Mouse (Mus musculus) MEL (cell line): ENCODE data around the gene Slc1a4. TPM values are rescaled to one million over a fixed set of nuclear protein-coding genes. Genes with fewer than 3 reads are reported as not detected.

Source experiments
- DNase-seq: peaks from one replicate; pipeline ENCODE4 v3.0.0; 2011; ENCODE audit warnings: low read depth, low spot score
- H3K27ac ChIP-seq: 2 replicates; pipeline ENCODE4 v1.5.1; 2012; ENCODE audit warnings: low read depth, mild to moderate bottlenecking, control low read depth, low read length, moderate library complexity; ENCODE audit not compliant: control insufficient read depth
- H3K27me3 ChIP-seq, 2 experiments: fragments of 150-350 bp in 1 of 2; sonication (generic) in 1 of 2; 2 replicates each; pipeline ENCODE4 v1.6.1; 2012; ENCODE audit warnings: low read length in 2 of 2, mild to moderate bottlenecking in 2 of 2, improper control_type of control experiment in 1 of 2, moderate library complexity in 1 of 2; ENCODE audit not compliant: insufficient read depth in 2 of 2, control insufficient read depth in 1 of 2
- H3K36me3 ChIP-seq, 2 experiments: 2 replicates each; pipeline ENCODE4 v1.6.1; 2012 to 2014; ENCODE audit warnings: low read length in 2 of 2, improper control_type of control experiment in 1 of 2, inconsistent platforms in 1 of 2, mild to moderate bottlenecking in 1 of 2; ENCODE audit not compliant: insufficient read depth in 2 of 2, control insufficient read depth in 1 of 2
- H3K4me1 ChIP-seq, 2 experiments: fragments of 150-350 bp in 1 of 2; sonication (generic) in 1 of 2; 2 replicates each; pipeline ENCODE4 v1.6.1; 2012; ENCODE audit warnings: low read length in 2 of 2, improper control_type of control experiment in 1 of 2, mild to moderate bottlenecking in 1 of 2; ENCODE audit not compliant: insufficient read depth in 2 of 2, control insufficient read depth in 1 of 2
- H3K4me3 ChIP-seq, 2 experiments: fragments of 150-350 bp in 1 of 2; sonication (generic) in 1 of 2; 2 replicates each; pipeline ENCODE4 v1.5.1; 2012; ENCODE audit warnings: low read depth in 2 of 2, low read length in 2 of 2, mild to moderate bottlenecking in 2 of 2, moderate library complexity in 2 of 2, control low read depth in 1 of 2, improper control_type of control experiment in 1 of 2; ENCODE audit not compliant: control insufficient read depth in 1 of 2, insufficient read depth in 1 of 2
- H3K79me2 ChIP-seq: 2 replicates; pipeline ENCODE4 v1.6.1; 2012; ENCODE audit warnings: mild to moderate bottlenecking, low read length, moderate library complexity; ENCODE audit not compliant: control insufficient read depth, poor library complexity, insufficient read depth
- H3K9ac ChIP-seq: 2 replicates; pipeline ENCODE4 v1.6.1; 2012; ENCODE audit warnings: low read depth, mild to moderate bottlenecking, control low read depth, low read length, moderate library complexity; ENCODE audit not compliant: control insufficient read depth, poor library complexity, severe bottlenecking
- H3K9me3 ChIP-seq: fragments of 150-350 bp; sonication (generic); replicated peaks from 2 replicates; pipeline ENCODE4 v1.6.1; 2012; ENCODE audit warnings: mild to moderate bottlenecking, low read length, improper control_type of control experiment, moderate library complexity; ENCODE audit not compliant: insufficient read depth
- BHLHE40 ChIP-seq: IDR thresholded peaks from 2 replicates; pipeline ENCODE4 v1.6.1; 2012; ENCODE audit warnings: low read depth, mild to moderate bottlenecking, inconsistent platforms, low read length, improper control_type of control experiment, borderline replicate concordance
- CHD1 ChIP-seq: IDR thresholded peaks from 2 replicates; pipeline ENCODE4 v1.6.1; 2012; ENCODE audit warnings: low read depth, mild to moderate bottlenecking, inconsistent platforms, low read length, improper control_type of control experiment
- CHD2 ChIP-seq: IDR thresholded peaks from 2 replicates; pipeline ENCODE4 v1.6.1; 2011; ENCODE audit warnings: low read length, improper control_type of control experiment
- CTCF ChIP-seq, 3 experiments: IDR thresholded peaks in 2 of 3; conservative IDR thresholded peaks in 1 of 3; 2 replicates each; pipeline ENCODE4 v1.5.1; 2011 to 2012; ENCODE audit warnings: low read length in 3 of 3, low read depth in 2 of 3, mild to moderate bottlenecking in 2 of 3, improper control_type of control experiment in 1 of 3, inconsistent platforms in 1 of 3, mixed read lengths in 1 of 3, moderate library complexity in 1 of 3; ENCODE audit not compliant: control insufficient read depth in 1 of 3, insufficient read depth in 1 of 3, poor library complexity in 1 of 3, severe bottlenecking in 1 of 3
- ELF1 ChIP-seq: IDR thresholded peaks from 2 replicates; pipeline ENCODE4 v1.6.1; 2014; ENCODE audit warnings: low read depth, mild to moderate bottlenecking, inconsistent platforms, low read length, improper control_type of control experiment, moderate library complexity
- EP300 ChIP-seq, 2 experiments: IDR thresholded peaks; 2 replicates each; pipeline ENCODE4 v1.6.1; 2011; ENCODE audit warnings: improper control_type of control experiment in 2 of 2, low read length in 2 of 2, low read depth in 1 of 2, mild to moderate bottlenecking in 1 of 2
- ETS1 ChIP-seq: IDR thresholded peaks from 2 replicates; pipeline ENCODE4 v1.6.1; 2012; ENCODE audit warnings: low read depth, mild to moderate bottlenecking, inconsistent platforms, low read length, improper control_type of control experiment, moderate library complexity
- HCFC1 ChIP-seq: IDR thresholded peaks from 2 replicates; pipeline ENCODE4 v1.6.1; 2012; ENCODE audit warnings: low read depth, mild to moderate bottlenecking, inconsistent platforms, low read length, improper control_type of control experiment, moderate library complexity
- JUND ChIP-seq: IDR thresholded peaks from 2 replicates; pipeline ENCODE4 v1.6.1; 2011; ENCODE audit warnings: low read depth, mild to moderate bottlenecking, improper control_type of control experiment, low read length
- KAT2A ChIP-seq: conservative IDR thresholded peaks from 2 replicates; pipeline ENCODE4 v1.6.1; 2012; ENCODE audit warnings: low read depth, low read length, improper control_type of control experiment, inconsistent platforms
- MAX ChIP-seq: IDR thresholded peaks from 2 replicates; pipeline ENCODE4 v1.6.1; 2011; ENCODE audit warnings: low read length, improper control_type of control experiment
- MEF2A ChIP-seq: IDR thresholded peaks from 2 replicates; pipeline ENCODE4 v1.6.1; 2014; ENCODE audit warnings: low read depth, mild to moderate bottlenecking, inconsistent platforms, low read length, improper control_type of control experiment; ENCODE audit not compliant: poor library complexity, insufficient replicate concordance, severe bottlenecking; ENCODE audit errors: extremely low read depth
- MYB ChIP-seq: IDR thresholded peaks from 2 replicates; pipeline ENCODE4 v1.6.1; 2011; ENCODE audit warnings: mild to moderate bottlenecking, low read depth, low read length, improper control_type of control experiment
- NELFE ChIP-seq: IDR thresholded peaks from 2 replicates; pipeline ENCODE4 v1.6.1; 2011; ENCODE audit warnings: low read depth, low read length, improper control_type of control experiment
- NRF1 ChIP-seq: IDR thresholded peaks from 2 replicates; pipeline ENCODE4 v1.6.1; 2014; ENCODE audit warnings: low read depth, mild to moderate bottlenecking, inconsistent platforms, low read length, improper control_type of control experiment, moderate library complexity; ENCODE audit not compliant: poor library complexity, insufficient read depth, severe bottlenecking
- POLR2AphosphoS5 ChIP-seq: IDR thresholded peaks from 2 replicates; pipeline ENCODE4 v1.6.1; 2012; ENCODE audit warnings: low read depth, borderline replicate concordance, mild to moderate bottlenecking, inconsistent platforms, low read length, moderate library complexity, mixed read lengths
- RAD21 ChIP-seq: IDR thresholded peaks from 2 replicates; pipeline ENCODE4 v1.6.1; 2011; ENCODE audit warnings: mild to moderate bottlenecking, low read depth, low read length, improper control_type of control experiment
- RCOR1 ChIP-seq: IDR thresholded peaks from 2 replicates; pipeline ENCODE4 v1.6.1; 2012; ENCODE audit warnings: low read depth, mild to moderate bottlenecking, inconsistent platforms, low read length, improper control_type of control experiment
- SIN3A ChIP-seq: IDR thresholded peaks from 2 replicates; pipeline ENCODE4 v1.6.1; 2012; ENCODE audit warnings: low read length, improper control_type of control experiment, inconsistent platforms
- SMC3 ChIP-seq: IDR thresholded peaks from 2 replicates; pipeline ENCODE4 v1.6.1; 2011; ENCODE audit warnings: low read depth, low read length, improper control_type of control experiment
- TAL1 ChIP-seq: IDR thresholded peaks from 2 replicates; pipeline ENCODE4 v1.6.1; 2012; ENCODE audit warnings: mild to moderate bottlenecking, inconsistent platforms, low read length, moderate library complexity, mixed read lengths
- TBP ChIP-seq: IDR thresholded peaks from 2 replicates; pipeline ENCODE4 v1.8.0; 2011; ENCODE audit warnings: low read depth, low read length, improper control_type of control experiment
- TCF12 ChIP-seq: IDR thresholded peaks from 2 replicates; pipeline ENCODE4 v1.6.1; 2014; ENCODE audit warnings: low read depth, mild to moderate bottlenecking, inconsistent platforms, low read length, improper control_type of control experiment, moderate library complexity
- USF1 ChIP-seq: IDR thresholded peaks from 2 replicates; pipeline ENCODE4 v1.6.1; 2014; ENCODE audit warnings: low read depth, mild to moderate bottlenecking, inconsistent platforms, low read length, improper control_type of control experiment, moderate library complexity
- USF2 ChIP-seq, 2 experiments: IDR thresholded peaks; 2 replicates each; pipeline ENCODE4 v1.6.1; 2011 to 2012; ENCODE audit warnings: improper control_type of control experiment in 2 of 2, low read length in 2 of 2, borderline replicate concordance in 1 of 2, inconsistent platforms in 1 of 2, low read depth in 1 of 2, mild to moderate bottlenecking in 1 of 2; ENCODE audit not compliant: insufficient read depth in 1 of 2
- ZKSCAN1 ChIP-seq: IDR thresholded peaks from 2 replicates; pipeline ENCODE4 v1.6.1; 2012; ENCODE audit warnings: low read depth, mild to moderate bottlenecking, inconsistent platforms, low read length, improper control_type of control experiment, moderate library complexity
- ZMIZ1 ChIP-seq: IDR thresholded peaks from 2 replicates; pipeline ENCODE4 v1.6.1; 2012; ENCODE audit warnings: low read depth, mild to moderate bottlenecking, inconsistent platforms, low read length, improper control_type of control experiment, moderate library complexity
- polyA plus RNA-seq, 2 experiments: library from polyadenylated mRNA; stranded (reverse) in 1 of 2; unstranded in 1 of 2; fragments of >175 nt in 1 of 2; fragments of >200 nt in 1 of 2; gene quantifications; 2 replicates each; pipeline versions ENCODE4 v1.2.1 to v1.2.4; 2012; ENCODE audit warnings: low replicate concordance in 2 of 2, low read depth in 1 of 2; ENCODE audit not compliant: insufficient read length in 2 of 2, insufficient read depth in 1 of 2, missing spikeins in 1 of 2
- total RNA-seq: library from RNA; depleted of rRNA; stranded (reverse); fragments of 300-350 nt; gene quantifications from 2 replicates; pipeline ENCODE4 v1.2.3, GENCODE M21; 2012

Gene Slc1a4
- total and polyA plus RNA-seq, 3 experiments: 21.7 to 32.3 TPM; not detected in 1

- no peaks in the 10 kb centered on the region for H3K79me2 ChIP-seq
- H3K27me3 ChIP-seq: no peaks in the 10 kb centered on the region
- H3K4me3 ChIP-seq: no peak overlapping the region
- no peaks in the 10 kb centered on the region for H3K9me3 ChIP-seq
- no peaks in the 10 kb centered on the region for H3K4me1 ChIP-seq
- TF ChIP-seq SIN3A: no peak
- TF ChIP-seq JUND: no peak
- TF ChIP-seq EP300 (IDR thresholded peaks at IDR 0.05; ENCODE audit: low read depth in 1 of 2, low read length in 2 of 2): no peak
- no peak for TF ChIP-seq ZMIZ1
- TF ChIP-seq TCF12: no peak
- TF ChIP-seq POLR2AphosphoS5: no peak
- TF ChIP-seq RCOR1: no peak
- TF ChIP-seq CHD2: no peak
- no peak for TF ChIP-seq NRF1
- TF ChIP-seq MEF2A: no peak
- TF ChIP-seq USF1: no peak
- TF ChIP-seq SMC3: no peak
- TF ChIP-seq USF2 (IDR thresholded peaks at IDR 0.05; ENCODE audit: borderline replicate concordance in 1 of 2, insufficient read depth in 1 of 2, low read depth in 1 of 2, low read length in 2 of 2): no peak
- TF ChIP-seq TAL1: no peak
- TF ChIP-seq CHD1: no peak
- TF ChIP-seq HCFC1: no peak
- no peak overlapping the region for H3K9ac ChIP-seq
- H3K27ac ChIP-seq: no peak overlapping the region
- H3K36me3 ChIP-seq: no peaks in the 10 kb centered on the region
- DNase-seq: no peak
Observed at GRCm38 (mm10) chr11:20348466-20348865, 16.0 kb upstream of the Slc1a4 start.

DNA sequence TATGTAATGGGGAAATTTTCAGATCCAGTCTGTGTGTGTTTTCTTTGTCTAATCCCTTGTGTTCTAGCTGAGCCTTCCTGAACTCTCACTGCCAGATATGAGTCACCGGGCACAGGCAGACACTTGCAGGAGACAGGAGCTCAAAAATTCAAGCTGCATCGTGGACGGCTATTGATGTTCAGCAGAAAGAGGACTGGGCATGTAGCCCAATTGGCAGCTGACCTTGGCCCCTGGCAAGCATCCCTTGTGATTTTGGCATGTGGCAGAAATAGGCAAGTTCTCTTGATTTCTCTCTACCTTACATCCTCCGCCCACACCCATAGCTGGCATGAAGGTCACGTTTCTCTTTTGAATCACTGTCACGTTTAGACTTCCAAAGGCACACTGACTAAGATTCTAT lies 15.0 kb upstream of the Slc1a4 start:
- no peaks in the 10 kb centered on the region for H3K36me3 ChIP-seq
- DNase-seq: no peak
- no peaks in the 10 kb centered on the region for H3K9me3 ChIP-seq
- no peaks in the 10 kb centered on the region for H3K27me3 ChIP-seq
- TF ChIP-seq POLR2AphosphoS5 (no peak), TAL1 (no peak), USF1 (no peak), SIN3A (no peak), KAT2A (no peak), SMC3 (no peak), RAD21 (no peak), TBP (no peak), ZMIZ1 (no peak), MYB (no peak), NELFE (no peak), CTCF (IDR thresholded peaks at IDR 0.05 in 2 of 3, conservative IDR thresholded peaks at IDR 0.05 in 1 of 3; ENCODE audit: control insufficient read depth in 1 of 3, insufficient read depth in 1 of 3, low read depth in 2 of 3, low read length in 3 of 3, poor library complexity in 1 of 3, severe bottlenecking in 1 of 3) (no peak), ELF1 (no peak), BHLHE40 (no peak), MAX (no peak), ETS1 (no peak), USF2 (IDR thresholded peaks at IDR 0.05; ENCODE audit: borderline replicate concordance in 1 of 2, insufficient read depth in 1 of 2, low read depth in 1 of 2, low read length in 2 of 2) (no peak), ZKSCAN1 (no peak), JUND (no peak)
- H3K27ac ChIP-seq: no peak overlapping the region
- no peak overlapping the region for H3K4me3 ChIP-seq
- no peak overlapping the region for H3K9ac ChIP-seq
- H3K79me2 ChIP-seq: no peaks in the 10 kb centered on the region
- H3K4me1 ChIP-seq: no peaks in the 10 kb centered on the region
